16 mouse cellular contexts compared by ENCODE assay signal in genomic region chr8:119826982-119827381, GRCm38 (mm10). TPM values are rescaled to one million over a fixed set of nuclear protein-coding genes. Genes with fewer than 3 reads are reported as not detected.
DNase-seq lines count a peak whose midpoint lies in the region; ATAC-seq and TF ChIP-seq lines count a peak whose summit lies in the region.
"Had no signal": no experiment of that assay in that cellular context is flagged by ENCODE, and none has a peak within 500 bp of the region (broad histone marks: within the 10 kb centered on the region; RNA-seq: fewer than 3 reads in every experiment).

No protein-coding gene starts in this region.

- 79% methylated on average over 5 of the region's 5 CpGs for WGBS in kidney, postnatal 0 days
- WGBS in liver, embryonic 16.5 days (ENCODE audit: insufficient replicate concordance), result 18% methylated on average over 5 of the region's 5 CpGs

- peak; percentile 78 to 89 for TF ChIP-seq EP300 in MEL (IDR thresholded peaks at IDR 0.05; ENCODE audit: low read depth in 1 of 2, low read length in 2 of 2)

- peaks cover 34% of the 10 kb centered on the region for H3K4me1 ChIP-seq in kidney, postnatal 0 days (replicated peaks; ENCODE audit: insufficient read depth, low read length)
- H3K4me1 ChIP-seq in MEL (ENCODE audit: control insufficient read depth in 1 of 2, insufficient read depth in 2 of 2, low read length in 2 of 2), result peaks cover 42 to 64% of the 10 kb centered on the region in 2 experiments
- H3K4me1 ChIP-seq in liver, embryonic 16.5 days (ENCODE audit: control insufficient read depth, low read depth, low read length), result peaks cover 53% of the 10 kb centered on the region

- no peak for ATAC-seq in kidney, postnatal 0 days (replicated peaks; ENCODE audit: low FRiP score, low read depth)
- ATAC-seq in liver, embryonic 16.5 days (ENCODE audit: low read depth), result no peak

- H3K9ac ChIP-seq in kidney, postnatal 0 days (ENCODE audit: low read depth, low read length), result no peak overlapping the region
- H3K9ac ChIP-seq in MEL (ENCODE audit: control insufficient read depth, low read depth, low read length, poor library complexity, severe bottlenecking), result peak overlapping the region; percentile 62
- H3K9ac ChIP-seq in liver, embryonic 16.5 days (ENCODE audit: low read depth, low read length), result no peak overlapping the region
- H3K9ac ChIP-seq: embryonic facial prominence, embryonic 15.5 days; hindbrain, embryonic 13.5 days had no signal

- no peak overlapping the region for H3K4me2 ChIP-seq in kidney, postnatal 0 days (ENCODE audit: low read length)
- H3K4me2 ChIP-seq in liver, embryonic 16.5 days (ENCODE audit: low read depth, low read length), result 0 out of 2 replicates have a peak overlapping the region, but pooled peaks have one; percentile 14
- H3K4me2 ChIP-seq: embryonic facial prominence, embryonic 15.5 days; hindbrain, embryonic 13.5 days had no signal

- H3K27me3 ChIP-seq in kidney, postnatal 0 days (ENCODE audit: insufficient read depth, low read length), result no peaks in the 10 kb centered on the region
- no peaks in the 10 kb centered on the region for H3K27me3 ChIP-seq in MEL (ENCODE audit: control insufficient read depth in 1 of 2, insufficient read depth in 2 of 2, low read length in 2 of 2)
- H3K27me3 ChIP-seq in liver, embryonic 16.5 days (ENCODE audit: control insufficient read depth, insufficient read depth, low read depth, low read length), result no peaks in the 10 kb centered on the region
- H3K27me3 ChIP-seq: embryonic facial prominence, embryonic 15.5 days; hindbrain, embryonic 13.5 days had no signal

- TF ChIP-seq POLR2A in MEL (IDR thresholded peaks at IDR 0.05; ENCODE audit: control insufficient read depth in 1 of 2, insufficient read depth in 1 of 2, low read depth in 1 of 2, low read length in 2 of 2, poor library complexity in 1 of 2), result no peak; a peak in 1 of 4 replicates

- H3K79me2 ChIP-seq in MEL (ENCODE audit: control insufficient read depth, insufficient read depth, low read length, poor library complexity), result no peaks in the 10 kb centered on the region

- 0 out of 2 replicates have a peak overlapping the region, but pooled peaks have one; percentile 33 for H3K27ac ChIP-seq in kidney, postnatal 0 days
- H3K27ac ChIP-seq in MEL (ENCODE audit: control insufficient read depth, low read depth, low read length), result peak overlapping the region; percentile 91
- peak overlapping the region; percentile 31 for H3K27ac ChIP-seq in liver, embryonic 16.5 days (ENCODE audit: low read length)
- H3K27ac ChIP-seq: embryonic facial prominence, embryonic 15.5 days; left cerebral cortex, adult 2 months had no signal

- H3K4me3 ChIP-seq in kidney, postnatal 0 days (replicated peaks; ENCODE audit: low read depth, low read length), result no peak overlapping the region
- peak overlapping the region; percentile 11 to 42; a peak in 3 of 4 replicates for H3K4me3 ChIP-seq in MEL (ENCODE audit: control insufficient read depth in 1 of 2, insufficient read depth in 1 of 2, low read depth in 2 of 2, low read length in 2 of 2)
- H3K4me3 ChIP-seq in liver, embryonic 16.5 days (ENCODE audit: low read depth, low read length), result no peak overlapping the region
- H3K4me3 ChIP-seq: embryonic facial prominence, embryonic 15.5 days; hindbrain, embryonic 13.5 days; left cerebral cortex, adult 2 months had no signal

- DNase-seq in kidney, postnatal 0 days (ENCODE audit: low spot score), result no peak
- no peak for DNase-seq in kidney, adult 11 months
- peak; percentile 37 for DNase-seq in 416B (ENCODE audit: low read depth)
- peak; percentile 78 for DNase-seq in MEL (ENCODE audit: low read depth, low spot score)
- no peak for DNase-seq in retina, embryonic 14.5 days (ENCODE audit: low spot score)
- DNase-seq in cerebellum, adult 11 months, result no peak
- DNase-seq in adrenal gland, adult 2 months, result no peak
- DNase-seq: adrenal gland, postnatal 36 days; cerebellum, postnatal 14 days; kidney, adult 9 months; right cerebral cortex, postnatal 4 days; thymus, postnatal 14 days had no signal

- TF ChIP-seq CTCF in kidney, postnatal 0 days (IDR thresholded peaks at IDR 0.05; ENCODE audit: low read depth), result no peak
- no peak for TF ChIP-seq CTCF in MEL (IDR thresholded peaks at IDR 0.05 in 2 of 3, conservative IDR thresholded peaks at IDR 0.05 in 1 of 3; ENCODE audit: control insufficient read depth in 1 of 3, insufficient read depth in 1 of 3, low read depth in 2 of 3, low read length in 3 of 3, poor library complexity in 1 of 3, severe bottlenecking in 1 of 3)

- 0 out of 2 replicates have a peak, but pooled peaks cover 5% of the 10 kb centered on the region for H3K36me3 ChIP-seq in kidney, postnatal 0 days (ENCODE audit: insufficient read depth, low read length)
- peaks cover 0 to 43% of the 10 kb centered on the region in 2 experiments; a peak in 2 of 4 replicates for H3K36me3 ChIP-seq in MEL (ENCODE audit: control insufficient read depth in 1 of 2, insufficient read depth in 2 of 2, low read length in 2 of 2)
- H3K36me3 ChIP-seq in liver, embryonic 16.5 days (ENCODE audit: control insufficient read depth, insufficient read depth), result no peaks in the 10 kb centered on the region

- TF ChIP-seq RAD21 in MEL (IDR thresholded peaks at IDR 0.05; ENCODE audit: low read depth, low read length), result no peak

- H3K9me3 ChIP-seq in kidney, postnatal 0 days (replicated peaks; ENCODE audit: low read length), result no peaks in the 10 kb centered on the region
- no peaks in the 10 kb centered on the region for H3K9me3 ChIP-seq in MEL (replicated peaks; ENCODE audit: insufficient read depth, low read length)
- no peaks in the 10 kb centered on the region for H3K9me3 ChIP-seq in liver, embryonic 16.5 days (replicated peaks; ENCODE audit: control insufficient read depth, low read length)
- H3K9me3 ChIP-seq: embryonic facial prominence, embryonic 15.5 days; hindbrain, embryonic 13.5 days had no signal

TF ChIP-seq in MEL, 35 proteins besides CTCF, POLR2A, EP300 and RAD21 (continues in another document):
- no peak for TF ChIP-seq POLR2AphosphoS2 (IDR thresholded peaks at IDR 0.05; ENCODE audit: low read length)
- no peak for TF ChIP-seq CHD1 (IDR thresholded peaks at IDR 0.05; ENCODE audit: low read depth, low read length)
- no peak for TF ChIP-seq E2F4 (IDR thresholded peaks at IDR 0.05; ENCODE audit: borderline replicate concordance, low read depth, low read length)
- TF ChIP-seq UBTF (IDR thresholded peaks at IDR 0.05; ENCODE audit: borderline replicate concordance, insufficient read depth, low read depth, low read length), result no peak
- no peak for TF ChIP-seq KAT2A (conservative IDR thresholded peaks at IDR 0.05; ENCODE audit: low read depth, low read length)
- TF ChIP-seq JUND (IDR thresholded peaks at IDR 0.05; ENCODE audit: low read depth, low read length), result peak; percentile 50; the same call in 1 of the 2 replicates
- TF ChIP-seq BHLHE40 (IDR thresholded peaks at IDR 0.05; ENCODE audit: borderline replicate concordance, low read depth, low read length), result no peak
- TF ChIP-seq ETS1 (IDR thresholded peaks at IDR 0.05; ENCODE audit: low read depth, low read length), result peak; percentile 67; the same call in 1 of the 2 replicates
- no peak for TF ChIP-seq ZC3H11A (IDR thresholded peaks at IDR 0.05; ENCODE audit: low read depth, low read length)
- TF ChIP-seq MYC (IDR thresholded peaks at IDR 0.05; ENCODE audit: low read depth, low read length), result no peak; the same call in 1 of the 2 replicates
- TF ChIP-seq NRF1 (IDR thresholded peaks at IDR 0.05; ENCODE audit: insufficient read depth, low read depth, low read length, poor library complexity, severe bottlenecking), result no peak
- TF ChIP-seq TCF12 (IDR thresholded peaks at IDR 0.05; ENCODE audit: low read depth, low read length), result 0 out of 2 replicates have a peak, but pooled peaks have one; percentile 34
- peak; percentile 60 for TF ChIP-seq TAL1 (IDR thresholded peaks at IDR 0.05; ENCODE audit: low read length)
- TF ChIP-seq USF2 (IDR thresholded peaks at IDR 0.05; ENCODE audit: borderline replicate concordance in 1 of 2, insufficient read depth in 1 of 2, low read depth in 1 of 2, low read length in 2 of 2), result no peak
- no peak for TF ChIP-seq MAFK (IDR thresholded peaks at IDR 0.05; ENCODE audit: borderline replicate concordance, low read depth, low read length)
- no peak for TF ChIP-seq MXI1 (IDR thresholded peaks at IDR 0.05; ENCODE audit: low read depth, low read length)
- no peak for TF ChIP-seq USF1 (IDR thresholded peaks at IDR 0.05; ENCODE audit: low read depth, low read length)
- peak; percentile 60 for TF ChIP-seq MYB (IDR thresholded peaks at IDR 0.05; ENCODE audit: low read depth, low read length)
- peak; percentile 32 for TF ChIP-seq ELF1 (IDR thresholded peaks at IDR 0.05; ENCODE audit: low read depth, low read length)

RNA-seq across cellular contexts. Expression of gene Cotl1, which starts 13.4 kb away (rescaled TPM):
- 101 and 117 TPM in 2 replicates for polyA plus RNA-seq in kidney, postnatal 0 days (2015; fragmentation: Nextera tagmentation; extraction: Ambion mirVana)
- total RNA-seq in MEL (2012; rRNA removed), result 60.5 and 70.3 TPM in 2 replicates
- 100 to 1,000 TPM in 1 of 2 experiments, not detected in 1; 114 TPM for polyA plus RNA-seq in MEL (2012; ENCODE audit: insufficient read depth in 1 of 2, insufficient read length in 2 of 2, low read depth in 1 of 2, low replicate concordance in 2 of 2, missing spikeins in 1 of 2)
- 29.9 and 38.1 TPM in 2 replicates for polyA plus RNA-seq in liver, embryonic 16.5 days (2015; fragmentation: Nextera tagmentation; extraction: Ambion mirVana)
- total RNA-seq in adrenal gland, adult 2 months (2021), result 10 to 100 TPM; 45.4 to 50.4 TPM
- polyA plus RNA-seq in adrenal gland, adult 2 months (2012; rRNA removed), result 156 TPM in 2 replicates

RNA-seq across cellular contexts. Expression of gene Klhl36, which starts 35.1 kb away (rescaled TPM):
- 22.1 and 22.5 TPM in 2 replicates for polyA plus RNA-seq in kidney, postnatal 0 days (2015; fragmentation: Nextera tagmentation; extraction: Ambion mirVana)
- total RNA-seq in MEL (2012; rRNA removed), result 4.5 and 4.6 TPM in 2 replicates
- 1 to 10 TPM in 1 of 2 experiments, not detected in 1; 6.6 TPM for polyA plus RNA-seq in MEL (2012; ENCODE audit: insufficient read depth in 1 of 2, insufficient read length in 2 of 2, low read depth in 1 of 2, low replicate concordance in 2 of 2, missing spikeins in 1 of 2)
- polyA plus RNA-seq in liver, embryonic 16.5 days (2015; fragmentation: Nextera tagmentation; extraction: Ambion mirVana), result 4.3 and 4.4 TPM in 2 replicates
- total RNA-seq in adrenal gland, adult 2 months (2021), result 10 to 100 TPM in 1 of 2 experiments, 1 to 10 TPM in 1; 4.3 to 11.3 TPM
- polyA plus RNA-seq in adrenal gland, adult 2 months (2012; rRNA removed), result 19.8 and 25.5 TPM in 2 replicates

RNA-seq across cellular contexts. Expression of gene Tldc1, which starts 48.8 kb away (rescaled TPM):
- 11.8 and 11.9 TPM in 2 replicates for polyA plus RNA-seq in kidney, postnatal 0 days (2015; fragmentation: Nextera tagmentation; extraction: Ambion mirVana)
- total RNA-seq in MEL (2012; rRNA removed), result 13.4 and 16.4 TPM in 2 replicates
- 10 to 100 TPM in 1 of 2 experiments, not detected in 1; 16.1 TPM for polyA plus RNA-seq in MEL (2012; ENCODE audit: insufficient read depth in 1 of 2, insufficient read length in 2 of 2, low read depth in 1 of 2, low replicate concordance in 2 of 2, missing spikeins in 1 of 2)
- 4.1 and 4.7 TPM in 2 replicates for polyA plus RNA-seq in liver, embryonic 16.5 days (2015; fragmentation: Nextera tagmentation; extraction: Ambion mirVana)
- total RNA-seq in adrenal gland, adult 2 months (2021), result 10 to 100 TPM in 1 of 2 experiments, 1 to 10 TPM in 1; 8.4 to 12.7 TPM
- polyA plus RNA-seq in adrenal gland, adult 2 months (2012; rRNA removed), result 13.0 and 13.2 TPM in 2 replicates

Comparison
In these comparisons a context has a peak if more than half of its experiments do, and no peak if none do; other contexts are left out.
1. DNase-seq: peak in 416B (single experiment) and MEL (single experiment); none in kidney, postnatal 0 days (single experiment), kidney, adult 11 months (single experiment), retina, embryonic 14.5 days (single experiment), cerebellum, adult 11 months (single experiment) and adrenal gland, adult 2 months (single experiment).
2. H3K27ac ChIP-seq: peak in every context shown above with its lines; median percentile 91 in MEL; 33 in kidney, postnatal 0 days; 31 in liver, embryonic 16.5 days.
3. H3K4me3 ChIP-seq: peak in MEL (2 of 2); none in kidney, postnatal 0 days (single experiment) and liver, embryonic 16.5 days (single experiment).